Mouse (Mus musculus) layer of hippocampus, adult 18-20 months (tissue): ENCODE results near the gene Micu1. TPM values are rescaled to one million over a fixed set of nuclear protein-coding genes. Genes with fewer than 3 reads are reported as not detected.

Experiments
- DNase-seq, 2 experiments: peaks; one replicate each; pipeline ENCODE4 v3.0.0; 2022; ENCODE audit warnings: low spot score in 2 of 2
- total RNA-seq, 2 experiments: library from RNA; stranded (reverse); gene quantifications; 2 replicates each; pipeline ENCODE4 v1.2.3; 2021

Micu1 gene
- total RNA-seq, 2 experiments from 2014 or later, result 97.8 to 101 TPM

DNA sequence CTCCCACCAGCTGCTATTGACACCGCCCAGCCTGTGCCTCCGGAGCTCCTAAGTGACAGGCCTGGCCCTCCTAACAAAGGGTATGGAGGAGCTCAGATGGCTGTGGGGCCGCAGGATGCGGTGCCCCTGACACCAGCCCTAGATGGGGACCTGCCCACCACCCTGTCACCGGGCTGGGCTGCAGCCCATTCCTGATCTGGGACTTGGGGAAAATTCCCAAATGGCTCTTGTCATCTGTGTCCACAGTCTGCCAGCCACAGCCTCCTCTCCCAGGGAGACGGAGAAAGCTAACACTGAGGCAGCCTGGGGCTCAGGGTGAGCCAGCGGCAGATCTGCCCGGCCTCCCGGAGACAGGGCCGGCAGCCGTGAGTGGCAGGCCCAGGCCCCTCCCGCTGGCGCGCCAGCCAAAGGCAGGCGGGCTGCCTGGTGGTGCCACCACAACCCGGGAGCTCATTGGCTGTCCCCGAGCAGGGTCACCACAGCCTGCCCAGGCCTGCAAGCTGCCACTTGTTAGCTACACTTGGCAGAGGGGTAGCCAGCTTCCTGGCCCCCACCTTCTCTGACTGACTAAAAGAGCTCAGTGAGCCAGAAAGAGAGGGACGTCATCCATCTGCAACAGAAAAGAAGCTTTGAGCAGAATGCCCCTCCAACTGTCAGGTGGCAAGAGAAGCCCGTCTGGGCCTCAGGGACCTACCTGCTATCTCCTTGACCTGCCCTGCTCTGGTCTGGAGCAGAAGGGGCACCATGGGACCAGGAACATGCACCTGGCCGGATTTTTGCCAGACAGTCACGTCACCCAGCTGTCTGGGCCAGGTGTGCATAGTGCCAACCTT is 197.3 kb downstream of the Micu1 start:
- peak; percentile 93 for DNase-seq

DNA sequence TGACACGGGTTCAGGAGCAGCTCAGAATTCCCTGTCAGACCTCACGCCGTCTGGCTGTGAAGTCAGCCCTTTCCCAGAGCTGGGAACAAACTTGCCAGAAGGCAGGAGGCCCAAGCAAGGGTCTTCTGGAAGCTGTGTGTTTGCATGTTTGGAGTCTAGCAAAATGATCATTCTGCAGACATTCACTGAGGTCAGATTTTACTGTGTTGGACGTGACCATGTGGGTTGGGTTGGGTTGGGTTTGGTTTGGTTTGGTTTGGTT is 197.8 kb downstream of the Micu1 start:
- no peak for DNase-seq

DNA sequence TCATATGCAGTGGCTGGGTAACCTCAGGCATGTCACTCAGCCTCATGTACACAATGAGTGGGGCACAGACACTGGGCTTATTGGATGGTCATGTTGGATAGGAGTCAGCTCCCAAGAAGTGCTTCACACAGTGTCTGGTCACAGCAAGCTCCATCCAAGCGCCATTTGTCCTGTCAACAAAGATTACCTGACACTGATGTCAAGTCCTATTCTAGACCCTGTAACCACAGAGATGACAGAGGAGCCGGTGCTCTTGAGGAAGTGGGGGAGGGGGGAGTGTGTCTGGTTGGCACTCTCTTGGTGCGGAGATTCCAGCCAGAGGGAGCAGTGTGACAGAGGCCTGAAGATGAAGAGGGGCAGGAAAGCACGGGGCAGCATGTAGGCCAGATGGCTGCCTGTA is 198.7 kb downstream of the Micu1 start:
- DNase-seq, result no peak

DNA sequence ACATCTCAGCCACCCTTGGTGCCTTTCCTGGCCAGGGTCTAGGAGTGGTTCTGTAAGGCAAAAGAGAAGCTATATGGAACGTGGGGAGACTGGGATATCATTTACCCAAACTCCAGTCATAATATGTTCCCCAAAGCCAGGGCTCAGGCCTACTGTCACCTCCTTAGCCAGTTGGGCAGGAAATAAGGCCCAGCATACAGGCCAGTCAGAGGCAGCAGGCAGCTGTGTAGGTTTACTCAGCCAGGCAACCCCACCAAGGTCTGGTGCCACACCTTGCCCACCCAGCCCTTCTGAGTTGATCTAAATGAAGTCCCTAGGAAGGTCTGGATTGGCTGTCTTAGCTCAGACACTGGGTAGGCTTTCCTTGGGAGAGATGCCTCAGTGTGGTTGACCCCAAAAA is 199.2 kb downstream of the Micu1 start:
- DNase-seq, result no peak

DNA sequence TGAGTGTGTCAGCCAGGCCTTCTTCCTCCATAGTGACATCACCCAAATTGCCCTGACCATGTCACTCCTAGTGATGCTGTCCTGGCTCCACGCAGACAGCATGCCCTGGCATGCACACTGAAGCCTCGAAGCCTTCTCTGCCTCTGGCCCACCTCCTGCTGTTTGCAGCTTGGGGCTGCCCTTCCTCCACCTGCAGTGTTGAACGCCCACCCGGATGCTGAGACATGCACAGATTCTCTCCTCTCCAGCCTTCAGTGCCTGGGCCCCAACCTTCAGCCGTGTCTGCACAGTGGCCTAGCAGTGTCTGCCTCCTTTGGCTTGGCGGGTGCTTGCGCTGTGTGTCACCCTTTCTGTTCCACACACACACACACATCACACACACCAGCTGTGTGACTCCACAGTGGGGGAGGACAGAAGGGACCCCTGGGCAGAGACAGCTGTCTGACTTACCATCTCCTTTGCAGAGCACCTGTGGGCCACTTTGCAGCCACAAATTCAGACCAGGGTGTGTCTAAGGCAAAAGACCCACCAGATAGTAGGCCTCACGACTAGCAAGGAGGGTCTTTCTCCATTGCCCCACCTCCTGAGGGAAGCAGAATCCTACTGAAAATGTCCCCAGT is 199.8 kb downstream of the Micu1 start:
- DNase-seq, result no peak

DNA sequence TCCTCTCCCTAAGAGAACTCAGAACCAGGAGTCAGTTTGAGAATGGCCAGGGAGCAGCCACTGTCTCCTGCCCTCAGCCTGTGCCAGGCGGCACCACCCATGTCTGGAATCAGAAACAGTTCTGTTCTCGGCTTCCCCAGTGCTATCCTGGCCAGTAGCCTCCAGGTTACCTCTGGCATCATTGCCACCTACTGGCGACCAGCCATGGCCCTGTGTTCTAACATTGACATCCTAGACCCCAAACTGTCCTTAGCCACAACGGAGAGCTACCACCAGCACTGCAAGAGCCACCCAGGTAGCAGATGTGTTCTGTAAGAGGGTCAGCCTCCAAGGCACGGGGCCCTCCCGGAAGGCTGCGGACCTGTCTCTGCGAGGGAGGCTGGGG is 200.3 kb downstream of the Micu1 start:
- no peak for DNase-seq

DNA sequence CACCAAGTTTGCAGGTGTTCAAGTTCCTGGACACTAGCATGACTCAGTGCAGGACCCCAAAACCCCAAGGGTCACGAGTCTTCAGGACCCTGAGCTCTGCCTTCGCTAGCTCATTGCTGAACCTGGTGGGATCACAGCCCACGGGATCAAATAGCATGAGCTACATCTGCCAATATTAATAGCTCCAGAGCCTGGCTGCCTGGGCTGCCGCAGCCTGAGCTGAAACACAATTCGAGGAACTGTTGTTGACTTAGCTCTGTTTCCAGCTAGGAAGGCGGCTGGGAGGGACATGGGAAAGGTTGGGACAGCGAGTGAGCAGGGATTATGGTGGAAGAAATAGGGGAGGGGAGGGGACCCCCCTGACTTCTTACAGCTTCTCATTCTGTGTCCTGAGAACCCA is 200.9 kb downstream of the Micu1 start:
- no peak for DNase-seq

DNA sequence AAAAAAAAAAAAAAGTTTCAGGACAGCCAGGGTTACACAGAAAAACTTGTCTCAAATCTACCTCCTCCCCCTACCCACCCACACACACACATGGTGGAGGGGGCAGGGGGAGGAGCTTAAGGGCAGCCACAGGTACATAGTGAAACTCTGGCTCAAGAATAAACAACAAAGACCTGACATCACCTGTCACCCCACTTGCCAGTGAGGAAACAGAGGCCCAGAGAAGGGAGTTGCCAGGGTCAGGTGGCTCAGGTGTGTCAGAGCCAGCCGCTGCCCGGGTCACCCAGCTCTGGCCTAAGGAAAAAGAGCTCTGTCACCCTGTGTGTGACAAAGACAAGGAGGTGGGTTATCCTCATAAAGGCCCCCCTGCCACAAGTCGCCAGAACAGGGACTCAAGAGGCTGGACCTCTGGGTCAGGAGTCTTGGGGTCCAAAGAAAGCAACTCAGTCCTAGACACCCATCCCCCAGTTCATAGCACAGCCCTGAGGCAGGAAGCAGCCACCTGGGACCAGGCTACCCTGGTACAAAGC is 204.9 kb downstream of the Micu1 start:
- DNase-seq, result no peak

DNA sequence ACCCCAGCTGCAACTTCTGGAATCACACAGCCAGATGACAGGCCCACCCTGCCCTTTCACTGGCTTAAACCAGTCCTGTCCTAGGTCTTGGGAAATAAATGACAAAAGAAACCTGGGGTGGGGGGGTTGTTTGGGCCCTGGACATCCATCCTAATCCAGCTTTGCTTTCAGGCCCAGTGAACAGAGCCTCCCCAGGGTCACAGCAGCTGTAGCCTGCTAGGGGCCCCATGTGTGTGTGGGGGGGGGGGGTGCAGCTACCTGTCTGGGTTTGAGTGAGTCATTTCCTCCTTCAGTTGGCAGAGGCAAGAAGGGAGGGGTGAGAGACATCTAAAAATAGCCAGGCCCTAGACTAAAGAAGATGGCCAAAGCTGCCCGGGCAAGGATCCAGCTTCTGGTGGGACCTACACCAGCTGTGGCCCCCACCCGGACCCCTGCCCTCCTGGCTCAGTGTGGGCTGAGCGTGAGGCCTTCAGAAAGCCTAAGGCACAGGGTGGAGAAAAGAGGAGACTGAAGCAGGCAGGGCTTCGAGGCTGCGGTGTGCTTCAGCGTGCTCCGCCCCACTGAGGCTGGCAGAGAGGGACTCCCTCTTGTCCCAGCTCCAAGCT is 205.5 kb downstream of the Micu1 start:
- DNase-seq, result no peak

DNA sequence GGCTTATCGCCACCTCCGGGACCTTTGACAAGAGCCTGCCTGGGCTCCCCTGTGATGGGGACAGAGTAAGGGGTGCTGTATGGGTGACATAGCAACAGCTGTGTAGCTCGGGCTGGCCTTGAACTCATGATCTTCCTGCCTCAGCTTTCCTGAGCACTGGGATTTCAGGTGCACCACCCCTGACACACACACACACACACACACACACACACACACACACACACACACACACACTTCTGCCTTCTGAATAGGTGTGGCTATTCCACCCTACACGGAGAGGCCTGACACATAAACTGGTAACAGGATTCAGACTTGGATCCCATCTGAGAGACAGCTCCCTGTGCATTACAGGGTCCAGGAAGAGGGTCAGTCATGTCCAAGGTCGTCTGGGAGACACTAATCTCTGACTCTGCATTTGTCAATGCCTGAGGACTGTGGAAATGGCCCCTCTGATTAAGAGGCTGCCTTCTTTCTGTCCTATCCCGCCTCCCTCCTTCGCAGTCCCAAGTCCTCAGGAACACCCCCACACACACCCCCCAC is 206.6 kb downstream of the Micu1 start:
- no peak for DNase-seq

DNA sequence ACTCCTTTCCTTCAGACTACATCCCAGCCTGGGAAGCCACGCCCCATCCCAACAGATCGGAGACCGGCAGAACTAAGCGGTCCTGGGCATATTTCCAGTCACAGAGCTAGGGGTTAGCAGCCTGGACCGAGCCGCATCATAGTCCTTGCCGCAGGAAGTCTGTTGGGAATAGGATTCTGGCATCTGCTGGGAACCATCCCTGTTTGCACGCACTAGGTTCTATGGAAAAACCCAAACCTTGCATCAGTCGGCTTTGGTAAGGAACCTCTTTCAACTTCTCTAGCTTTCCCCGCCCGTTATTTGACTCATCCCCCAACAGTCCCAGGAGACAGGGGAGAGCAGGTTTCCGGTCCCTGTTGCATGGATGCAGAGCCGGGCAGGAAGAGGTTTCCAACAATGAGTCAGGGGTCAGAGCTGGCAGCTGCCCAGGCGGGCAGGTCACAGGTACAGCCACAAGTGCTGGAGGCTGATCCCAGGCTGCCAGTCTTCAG is 207.1 kb downstream of the Micu1 start:
- no peak for DNase-seq

DNA sequence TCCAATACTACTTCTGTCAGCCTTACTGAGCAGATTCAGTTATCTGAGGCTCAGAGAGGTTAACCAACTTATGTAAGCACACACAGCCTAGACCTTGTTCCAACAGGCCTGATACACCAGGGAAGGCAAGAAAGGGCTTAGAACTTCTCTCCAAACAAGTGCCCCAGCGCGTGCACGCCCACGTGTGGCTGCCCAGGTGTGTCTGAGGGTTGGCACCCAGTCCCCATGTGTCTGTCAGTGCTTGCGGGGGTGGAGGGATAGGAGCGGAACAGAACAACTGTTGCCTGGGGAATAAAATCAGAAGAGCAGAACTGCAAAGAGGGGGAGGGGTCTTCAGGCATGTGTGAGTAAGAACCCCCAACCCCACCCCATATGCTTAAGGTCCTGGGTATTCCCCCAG is 208.8 kb downstream of the Micu1 start:
- DNase-seq, result peak in 1 of 2 experiments; percentile 63

DNA sequence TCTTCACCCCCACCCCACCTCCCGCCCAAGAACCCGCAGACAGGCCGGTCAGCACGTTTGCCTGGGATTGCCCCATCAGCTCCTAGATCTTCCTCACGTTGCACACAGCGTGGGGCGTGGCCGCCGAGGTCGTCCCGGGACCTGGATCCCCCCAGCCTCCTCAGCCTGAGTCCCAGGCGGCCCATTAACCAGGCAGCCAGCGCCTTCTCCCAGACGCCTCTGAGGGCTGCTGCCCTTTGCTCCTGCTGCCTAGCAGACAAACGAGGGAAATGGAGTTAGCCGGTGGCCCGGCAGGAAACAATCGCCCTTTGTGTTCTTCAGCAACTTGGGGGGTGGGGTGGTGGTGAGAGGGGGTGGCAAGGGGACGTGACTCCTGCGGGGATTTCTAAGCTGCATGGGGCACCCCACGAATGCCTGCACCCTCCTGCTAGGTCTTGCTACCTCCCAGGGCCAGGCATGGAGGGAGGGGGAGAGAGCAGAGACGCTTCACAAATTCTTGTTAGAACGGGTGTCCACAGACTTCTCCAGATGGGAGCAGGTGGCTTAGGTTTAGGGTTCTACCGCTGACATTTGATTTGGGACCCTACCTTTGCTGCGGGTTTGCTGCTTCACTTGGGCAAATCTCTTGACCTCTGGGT is 209.4 kb downstream of the Micu1 start:
- DNase-seq, result no peak

Other genes starting within 250 kb of the Micu1 start
- gene Gm10322, start 86.4 kb upstream of the Micu1 start, total RNA-seq, result not detected
- 10 to 100 TPM; 48.0 to 51.0 TPM for gene Mcu, start 85.8 kb upstream of the Micu1 start, total RNA-seq
- 10 to 100 TPM; 52.7 to 53.2 TPM for gene Dnajb12, start 177.1 kb downstream of the Micu1 start, total RNA-seq
- 10 to 100 TPM; 69.7 to 89.5 TPM for gene Ddit4, start 249.4 kb downstream of the Micu1 start, total RNA-seq